Mouse (Mus musculus) intestine, embryonic 14.5 days (tissue): ENCODE results near the gene Rnf186. TPM values are rescaled to one million over a fixed set of nuclear protein-coding genes. Genes with fewer than 3 reads are reported as not detected.

ENCODE experiments used
- ATAC-seq: fragments of 200-750 bp; cut with Nextera tagmentation; replicated peaks from 2 replicates; pipeline ENCODE4 v1.8.0; 2017; ENCODE audit warnings: low read depth, moderate number of reproducible peaks, moderate TSS enrichment, moderate library complexity; ENCODE audit not compliant: low FRiP score, low TSS enrichment
- DNase-seq: peaks from one replicate; pipeline ENCODE4 v3.0.0-alpha.2; 2018; ENCODE audit warnings: low spot score
- H3K27ac ChIP-seq: fragments of 300-500 bp; sonication (generic); 2 replicates; pipeline ENCODE4 v1.5.1; 2014; ENCODE audit warnings: low read depth, mild to moderate bottlenecking, control low read depth
- H3K27me3 ChIP-seq: fragments of 300-500 bp; sonication (generic); replicated peaks from 2 replicates; pipeline ENCODE4 v1.6.1; 2014; ENCODE audit warnings: low read length, control low read depth; ENCODE audit not compliant: control insufficient read depth, insufficient read depth
- H3K36me3 ChIP-seq: fragments of 300-500 bp; sonication (generic); 2 replicates; pipeline ENCODE4 v1.6.1; 2014; ENCODE audit warnings: low read length, control low read depth; ENCODE audit not compliant: control insufficient read depth, insufficient read depth
- H3K4me1 ChIP-seq: fragments of 300-500 bp; sonication (generic); replicated peaks from 2 replicates; pipeline ENCODE4 v1.6.1; 2014; ENCODE audit warnings: low read length, control low read depth, mixed read lengths; ENCODE audit not compliant: control insufficient read depth, insufficient read depth
- H3K4me2 ChIP-seq: fragments of 300-500 bp; sonication (generic); 2 replicates; pipeline ENCODE4 v1.6.1; 2014; ENCODE audit warnings: low read length
- H3K4me3 ChIP-seq: fragments of 300-500 bp; sonication (generic); 2 replicates; pipeline ENCODE4 v1.5.1; 2014; ENCODE audit warnings: low read depth, low read length, control low read depth, mixed read lengths
- H3K9ac ChIP-seq: fragments of 300-500 bp; sonication (generic); 2 replicates; pipeline ENCODE4 v1.6.1; 2014; ENCODE audit warnings: mild to moderate bottlenecking, low read length
- H3K9me3 ChIP-seq: fragments of 300-500 bp; sonication (generic); 2 replicates; pipeline ENCODE4 v1.6.1; 2016; ENCODE audit warnings: low read length, control low read depth; ENCODE audit not compliant: control insufficient read depth
- WGBS: fragments of 180-500 bp; shearing (Covaris S2); extraction: QIAGEN DNeasy Blood & Tissue Kit; methylation state at CpG from one replicate; pipeline ENCODE4 v1.1.7; 2014; 5-methylcytosine and 5-hydroxymethylcytosine counted together
- polyA plus RNA-seq: library from polyadenylated mRNA; unstranded; fragments of >200 nt; fragmentation: Nextera tagmentation; extraction: Ambion mirVana; gene quantifications from 2 replicates; pipeline ENCODE4 v1.2.1, GENCODE M21; 2014

Rnf186 gene
- polyA plus RNA-seq = 54.1 and 56.2 TPM in 2 replicates

DNA sequence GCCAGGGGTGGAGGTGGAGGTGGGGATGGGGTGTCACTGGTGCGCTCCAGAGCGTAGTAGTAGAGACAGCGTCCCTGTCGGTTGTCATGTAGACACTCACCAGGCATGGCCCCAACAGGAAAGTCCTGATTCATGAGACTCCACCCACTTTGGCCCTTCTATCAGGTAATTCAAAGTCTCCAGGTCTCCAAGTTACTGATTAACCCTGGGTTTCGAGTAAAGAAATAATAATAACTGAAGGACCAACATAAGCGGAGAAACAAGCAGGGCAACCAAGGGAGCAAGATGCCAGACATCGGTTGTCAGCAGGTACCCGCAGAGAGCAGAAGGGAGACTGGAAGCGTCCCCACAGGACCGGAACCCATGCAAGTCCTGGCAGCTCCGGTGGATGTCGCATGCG, at the start of gene Rnf186:
Gene Rnf186 (plus strand): TSS at position 247 of the 400 bp plus-strand sequence.
- ATAC-seq (peak; percentile 79), DNase-seq (peak; percentile 67)
- peak within 1 kb of the TSS; percentile 40; the same call in 1 of the 2 replicates for H3K27ac ChIP-seq
- peak within 1 kb of the TSS; percentile 25; the same call in 1 of the 2 replicates for H3K9ac ChIP-seq
- H3K27me3 ChIP-seq = no peaks in the 10 kb centered on the region
- H3K4me2 ChIP-seq = peak within 1 kb of the TSS; percentile 41
- H3K4me3 ChIP-seq = peak within 1 kb of the TSS; percentile 33
- H3K36me3 ChIP-seq = no peaks in the 10 kb centered on the region
- H3K4me1 ChIP-seq = peaks cover 7% of the 10 kb centered on the region
- 66% methylated on average over 13 of the region's 13 CpGs for WGBS
- no peaks in the 10 kb centered on the region for H3K9me3 ChIP-seq

DNA sequence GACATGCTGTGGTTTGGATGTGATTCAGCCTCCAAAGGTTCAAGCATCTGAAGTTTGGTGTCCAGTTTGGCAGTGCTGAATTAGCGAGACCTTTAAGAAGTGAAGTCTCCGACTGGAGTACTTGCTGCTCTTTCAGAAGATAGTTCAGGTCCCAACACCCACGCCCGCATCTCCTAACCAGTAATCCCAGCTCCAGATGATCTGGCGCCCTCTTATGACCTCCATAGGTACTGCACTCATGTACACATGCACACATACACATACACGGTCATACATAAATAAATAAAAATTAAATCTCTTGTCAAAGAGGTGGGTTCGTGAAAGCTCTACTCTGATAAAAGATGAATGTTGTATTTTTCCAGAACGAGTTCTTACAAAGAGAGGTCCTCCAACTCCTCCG, 49.6 kb upstream of the Rnf186 start:
- Histone ChIP-seq H3K9ac (no peak overlapping the region), H3K4me3 (no peak overlapping the region), H3K27ac (no peak overlapping the region), H3K4me2 (no peak overlapping the region), H3K36me3 (no peaks in the 10 kb centered on the region), H3K9me3 (no peaks in the 10 kb centered on the region), H3K4me1 (peaks cover under 1% of the 10 kb centered on the region; the same call in 1 of the 2 replicates), H3K27me3 (no peaks in the 10 kb centered on the region)
- ATAC-seq = no peak
- WGBS = 83% methylated on average over 9 of the region's 9 CpGs
- no peak for DNase-seq

- 37% methylated on average over 20 of the region's 20 CpGs for WGBS
- Histone ChIP-seq H3K27ac (no peak overlapping the region), H3K4me2 (peak overlapping the region; percentile 42), H3K36me3 (no peaks in the 10 kb centered on the region), H3K9ac (no peak overlapping the region), H3K9me3 (no peaks in the 10 kb centered on the region), H3K4me1 (no peaks in the 10 kb centered on the region; the same call in 1 of the 2 replicates), H3K27me3 (no peaks in the 10 kb centered on the region), H3K4me3 (no peak overlapping the region)
- DNase-seq (no peak), ATAC-seq (peak; percentile 33; the same call in 1 of the 2 replicates)
These were observed 45.4 kb upstream of the Rnf186 start for GRCm38 (mm10) chr4:138921254-138922130.

- 1% methylated on average over 11 of the region's 11 CpGs for WGBS
- peak; percentile 81 for ATAC-seq
These were observed 44.8 kb upstream of the Rnf186 start for GRCm38 (mm10) chr4:138922131-138922459.

GRCm38 (mm10) chr4:138925561-138925960, 41.4 kb upstream of the Rnf186 start:
- Histone ChIP-seq H3K4me3 (no peak overlapping the region), H3K27me3 (no peaks in the 10 kb centered on the region), H3K9me3 (no peaks in the 10 kb centered on the region), H3K4me1 (no peaks in the 10 kb centered on the region; the same call in 1 of the 2 replicates), H3K27ac (no peak overlapping the region), H3K4me2 (no peak overlapping the region), H3K9ac (no peak overlapping the region), H3K36me3 (no peaks in the 10 kb centered on the region)
- 33% methylated on average over 2 of the region's 2 CpGs for WGBS
- ATAC-seq (no peak), DNase-seq (no peak)

More at GRCm38 (mm10) chr4:138922131-138922459, 44.8 kb upstream of the Rnf186 start:
- Histone ChIP-seq H3K9me3 (no peaks in the 10 kb centered on the region), H3K9ac (no peak overlapping the region), H3K4me2 (peak overlapping the region; percentile 42), H3K27ac (no peak overlapping the region), H3K4me1 (no peaks in the 10 kb centered on the region; the same call in 1 of the 2 replicates), H3K27me3 (no peaks in the 10 kb centered on the region), H3K4me3 (no peak overlapping the region), H3K36me3 (no peaks in the 10 kb centered on the region)
- DNase-seq = peak; percentile 100

GRCm38 (mm10) chr4:138933862-138934261, 33.0 kb upstream of the Rnf186 start:
- WGBS = 68% methylated on average over 3 of the region's 3 CpGs
- Histone ChIP-seq H3K9me3 (no peaks in the 10 kb centered on the region), H3K4me2 (no peak overlapping the region), H3K27me3 (no peaks in the 10 kb centered on the region), H3K27ac (no peak overlapping the region), H3K9ac (no peak overlapping the region), H3K4me1 (no peaks in the 10 kb centered on the region; the same call in 1 of the 2 replicates), H3K4me3 (no peak overlapping the region), H3K36me3 (no peaks in the 10 kb centered on the region)
- DNase-seq (no peak), ATAC-seq (no peak)

DNA sequence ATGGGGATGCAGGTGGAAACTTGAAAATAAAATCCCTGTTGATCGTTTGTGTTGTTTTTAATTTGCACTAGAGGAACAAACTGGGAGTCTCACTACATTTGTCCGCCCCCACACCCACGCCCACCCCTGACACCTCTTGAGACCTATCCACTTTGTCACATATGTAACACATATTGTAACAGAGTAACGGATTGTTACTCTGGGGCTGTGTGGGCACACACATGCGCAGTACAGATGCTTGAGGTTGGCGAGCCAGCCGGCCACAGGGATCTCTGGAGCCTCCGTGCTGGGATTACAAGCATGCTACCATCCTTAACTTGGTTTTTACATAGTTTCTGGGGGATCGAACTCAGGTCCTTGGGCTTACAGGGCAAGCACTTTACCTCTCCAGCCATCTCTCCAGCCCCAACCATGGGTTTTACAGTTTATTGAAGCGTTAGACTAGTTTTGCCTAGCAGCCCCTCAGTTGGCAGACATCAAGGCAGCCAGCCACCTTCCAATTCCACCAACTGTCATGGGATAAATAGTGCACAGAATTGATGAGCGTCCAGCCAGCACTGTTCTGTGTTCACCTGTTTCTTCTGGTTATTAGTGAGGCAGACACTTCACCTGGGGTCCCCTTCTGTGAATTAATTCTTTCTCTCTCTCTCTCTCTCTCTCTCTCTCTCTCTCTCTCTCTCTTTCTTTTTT, 32.3 kb upstream of the Rnf186 start:
- no peak for DNase-seq
- no peak overlapping the region for H3K4me2 ChIP-seq
- no peaks in the 10 kb centered on the region for H3K9me3 ChIP-seq
- ATAC-seq = no peak
- no peaks in the 10 kb centered on the region for H3K27me3 ChIP-seq
- no peaks in the 10 kb centered on the region for H3K36me3 ChIP-seq
- H3K4me1 ChIP-seq = no peaks in the 10 kb centered on the region; the same call in 1 of the 2 replicates
- no peak overlapping the region for H3K27ac ChIP-seq
- 85% methylated on average over 11 of the region's 11 CpGs for WGBS
- H3K9ac ChIP-seq = no peak overlapping the region
- H3K4me3 ChIP-seq = no peak overlapping the region

DNA sequence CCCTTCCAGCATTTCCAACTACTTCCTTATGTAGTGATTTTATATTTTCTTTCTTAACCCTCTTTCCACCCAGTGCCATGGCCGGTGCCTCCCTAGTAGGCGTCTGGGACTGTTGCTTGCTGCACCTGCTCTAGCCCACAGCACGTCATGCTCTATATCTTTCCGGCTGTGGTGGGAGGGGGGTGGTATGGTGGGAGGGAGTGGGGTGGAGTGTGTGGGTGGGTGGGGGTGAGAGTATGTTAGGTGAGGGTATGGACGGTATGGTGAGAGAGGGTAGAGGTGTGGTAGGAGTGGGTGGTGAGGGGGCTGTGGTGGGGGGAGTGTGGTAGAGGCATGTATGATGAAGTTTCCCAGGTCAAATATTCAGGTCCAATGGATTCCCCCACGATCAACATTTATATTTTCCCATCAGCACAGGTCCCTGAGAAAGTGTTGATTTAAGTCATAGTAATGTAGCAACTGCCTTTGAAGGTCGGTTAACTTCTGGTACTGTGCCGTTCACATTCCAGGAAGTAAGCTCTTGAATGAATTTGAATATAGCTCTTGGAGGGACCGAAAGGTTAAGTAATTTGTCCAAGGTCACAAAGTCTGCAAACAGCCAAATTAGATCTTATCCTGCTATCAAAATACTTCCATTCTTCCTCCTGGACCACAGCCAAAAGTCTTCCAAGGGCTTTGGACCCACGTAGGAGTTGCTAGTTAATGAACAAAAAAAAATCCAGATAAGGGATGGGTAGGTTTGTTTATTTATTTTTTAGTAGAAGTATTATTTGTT, 28.2 kb upstream of the Rnf186 start:
- ATAC-seq (peak; percentile 56), DNase-seq (no peak)
- no peaks in the 10 kb centered on the region for H3K9me3 ChIP-seq
- no peaks in the 10 kb centered on the region; the same call in 1 of the 2 replicates for H3K4me1 ChIP-seq
- no peak overlapping the region for H3K9ac ChIP-seq
- 0 out of 2 replicates have a peak overlapping the region, but pooled peaks have one; percentile 16 for H3K27ac ChIP-seq
- H3K36me3 ChIP-seq = no peaks in the 10 kb centered on the region
- H3K4me2 ChIP-seq = no peak overlapping the region
- no peak overlapping the region for H3K4me3 ChIP-seq
- WGBS = 58% methylated on average over 10 of the region's 10 CpGs
- H3K27me3 ChIP-seq = no peaks in the 10 kb centered on the region
